Mouse (Mus musculus): ENCODE data around the gene Pcnp. TPM values are rescaled to one million over a fixed set of nuclear protein-coding genes. Genes with fewer than 3 reads are reported as not detected.

Pcnp gene
- 26.4 and 33.5 TPM in 2 replicates for polyA plus RNA-seq (2012)

GRCm38 (mm10) chr16:56029661-56030082, at the start of gene Pcnp:
Gene Pcnp (minus strand): TSS chr16:56029739.

DNA sequence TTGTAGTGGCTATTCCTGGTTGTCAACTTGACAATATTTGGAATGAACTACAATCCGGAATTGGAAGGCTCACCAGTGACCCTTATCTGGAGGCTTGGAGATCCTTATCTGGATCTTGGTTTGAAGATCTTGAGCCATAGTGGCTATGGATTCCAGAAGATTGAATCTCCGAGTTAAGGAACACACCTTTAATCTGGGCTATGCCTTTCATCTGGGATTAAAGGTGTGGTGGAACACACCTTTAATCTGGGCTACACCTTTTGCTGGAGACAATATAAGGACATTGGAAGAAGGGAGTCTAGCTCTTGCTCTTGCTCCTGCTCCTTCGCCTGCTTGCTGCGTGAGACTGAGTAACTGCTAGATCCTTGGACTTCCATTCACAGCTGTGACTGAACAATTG, 18.5 kb upstream of the Pcnp start, which contains the start of gene Senp7:
Gene Senp7, plus strand, starts transcription at position 301 of the 400 bp plus-strand sequence.

GRCm38 (mm10) chr16:56037138-56038010, 7.8 kb upstream of the Pcnp start, which contains the start of gene Trmt10c:
Gene Trmt10c (minus strand): TSS chr16:56037819.

DNA sequence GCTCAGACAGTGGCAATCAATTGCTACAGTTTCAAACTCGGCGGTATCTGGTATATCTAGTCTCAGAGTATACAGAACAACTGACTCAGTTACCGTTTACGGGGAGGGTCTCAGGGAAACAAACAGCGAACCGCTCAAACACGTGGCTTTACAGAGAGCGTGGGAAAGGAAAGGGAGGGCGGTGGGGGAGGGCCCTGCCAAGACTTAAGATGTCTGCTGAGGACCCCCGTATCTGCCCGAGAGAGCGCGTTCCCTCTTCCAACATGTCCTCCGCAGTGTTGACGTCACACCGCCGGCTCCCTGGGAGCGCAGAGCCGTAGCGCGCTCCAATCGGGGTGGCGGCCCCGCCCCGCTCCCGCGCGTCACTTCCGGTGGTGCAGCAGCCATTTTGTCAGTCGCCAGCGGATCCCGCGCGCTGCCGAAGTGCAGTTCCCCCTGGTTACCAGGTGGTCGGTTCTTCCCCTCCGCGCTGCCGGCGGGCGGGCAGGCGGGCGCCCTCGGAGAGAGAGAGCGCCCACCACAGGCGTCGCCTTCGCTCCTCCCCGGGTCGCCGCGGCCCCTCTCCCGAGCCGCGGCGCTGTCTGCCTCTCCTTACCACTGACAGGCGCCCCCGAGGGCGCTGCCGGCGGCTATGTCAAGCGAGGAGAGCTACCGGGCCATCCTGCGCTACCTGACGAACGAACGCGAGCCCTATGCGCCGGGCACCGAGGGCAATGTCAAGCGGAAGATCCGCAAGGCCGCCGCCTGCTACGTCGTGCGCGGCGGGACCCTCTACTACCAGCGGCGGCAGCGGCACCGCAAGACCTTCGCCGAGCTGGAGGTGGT, 55.9 kb downstream of the Pcnp start, which contains the start of gene Zbtb11:
Gene Zbtb11, plus strand, starts transcription at position 453 of the 825 bp plus-strand sequence.

GRCm38 (mm10) chr16:55966212-55966871, 63.2 kb downstream of the Pcnp start, which contains the start of gene Rpl24:
Gene Rpl24 (plus strand): TSS chr16:55966275.

Other genes with a start within 250 kb of the Pcnp start
- gene Nfkbiz, start 190.8 kb downstream of the Pcnp start, polyA plus RNA-seq (2012), result 27.6 and 41.2 TPM in 2 replicates
- gene Nxpe3, start 134.5 kb downstream of the Pcnp start, polyA plus RNA-seq (2012), result 0.48 and 0.68 TPM in 2 replicates
- gene Cep97, start 94.9 kb downstream of the Pcnp start, polyA plus RNA-seq (2012), result 7.7 and 11.3 TPM in 2 replicates
- 93.8 and 109 TPM in 2 replicates for gene Rpl24, start 63.5 kb downstream of the Pcnp start, polyA plus RNA-seq (2012)
- gene Zbtb11, start 55.9 kb downstream of the Pcnp start, polyA plus RNA-seq (2012), result 6.7 and 8.1 TPM in 2 replicates
- gene Trmt10c, start 8.1 kb upstream of the Pcnp start, polyA plus RNA-seq (2012), result 11.7 and 11.8 TPM in 2 replicates
- 15.0 and 16.2 TPM in 2 replicates for gene Senp7, start 18.6 kb upstream of the Pcnp start, polyA plus RNA-seq (2012)
- gene Impg2, start 174.6 kb upstream of the Pcnp start, polyA plus RNA-seq (2012), result 0.03 TPM in 1 of 2 replicates, not detected in the other